Mouse (Mus musculus) liver, embryonic 16.5 days (tissue): ENCODE results near the gene Acbd6. TPM values are rescaled to one million over a fixed set of nuclear protein-coding genes. Genes with fewer than 3 reads are reported as not detected.

Source experiments
- ATAC-seq: fragments of 200-750 bp; cut with Nextera tagmentation; 2 replicates; pipeline ENCODE4 v1.8.0; 2017; ENCODE audit warnings: low read depth, mild to moderate bottlenecking, moderate number of reproducible peaks, moderate library complexity
- H3K27ac ChIP-seq: fragments of 300-500 bp; sonication (generic); 2 replicates; pipeline ENCODE4 v1.5.1; 2014; ENCODE audit warnings: mild to moderate bottlenecking, low read length
- H3K27me3 ChIP-seq: fragments of 300-500 bp; sonication (generic); 2 replicates; pipeline ENCODE4 v1.6.1; 2014; ENCODE audit warnings: low read depth, low read length, mixed read lengths; ENCODE audit not compliant: control insufficient read depth, insufficient read depth
- H3K36me3 ChIP-seq: fragments of 300-500 bp; sonication (generic); 2 replicates; pipeline ENCODE4 v1.6.1; 2014; ENCODE audit warnings: mild to moderate bottlenecking; ENCODE audit not compliant: control insufficient read depth, insufficient read depth
- H3K4me1 ChIP-seq: fragments of 300-500 bp; sonication (generic); 2 replicates; pipeline ENCODE4 v1.6.1; 2014; ENCODE audit warnings: low read depth, low read length, mixed read lengths; ENCODE audit not compliant: control insufficient read depth
- H3K4me2 ChIP-seq: fragments of 300-500 bp; sonication (generic); 2 replicates; pipeline ENCODE4 v1.6.1; 2014; ENCODE audit warnings: low read depth, low read length, mixed read lengths
- H3K4me3 ChIP-seq: fragments of 300-500 bp; sonication (generic); 2 replicates; pipeline ENCODE4 v1.5.1; 2014; ENCODE audit warnings: low read depth, mild to moderate bottlenecking, low read length
- H3K9ac ChIP-seq: fragments of 300-500 bp; sonication (generic); 2 replicates; pipeline ENCODE4 v1.6.1; 2014; ENCODE audit warnings: low read depth, low read length
- H3K9me3 ChIP-seq: fragments of 300-500 bp; sonication (generic); replicated peaks from 2 replicates; pipeline ENCODE4 v1.6.1; 2016; ENCODE audit warnings: low read length; ENCODE audit not compliant: control insufficient read depth
- WGBS: fragments of 180-500 bp; shearing (Covaris S2); extraction: QIAGEN DNeasy Blood & Tissue Kit; methylation state at CpG from one replicate; pipeline ENCODE4 v1.1.7; 2014; ENCODE audit not compliant: insufficient replicate concordance; 5-methylcytosine and 5-hydroxymethylcytosine counted together
- polyA plus RNA-seq: library from polyadenylated mRNA; unstranded; fragments of >200 nt; fragmentation: Nextera tagmentation; extraction: Ambion mirVana; gene quantifications from 2 replicates; pipeline ENCODE4 v1.2.1, GENCODE M21; 2015

Acbd6 gene
- polyA plus RNA-seq, 1 experiment from 2014 or later: 29.1 TPM

DNA sequence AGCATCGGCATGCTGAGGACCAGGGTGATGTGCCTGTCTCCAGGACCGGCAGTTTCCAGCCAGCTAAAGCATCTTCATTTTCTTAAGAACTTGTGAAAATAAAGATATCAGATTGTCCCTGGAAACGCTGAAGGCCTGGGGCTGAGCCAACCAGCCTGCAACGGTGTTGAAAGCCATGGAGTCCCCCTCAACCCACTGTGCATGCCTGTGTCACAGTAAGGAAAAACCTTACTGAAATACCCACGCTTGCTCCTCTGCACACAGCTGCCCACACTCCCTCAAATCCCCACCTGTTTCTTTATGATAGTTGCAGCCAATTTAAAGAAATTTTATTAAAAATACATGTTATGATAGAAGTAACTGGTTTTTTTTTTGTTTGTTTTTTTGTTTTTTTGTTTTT is 98.4 kb downstream of the Acbd6 start:
- H3K36me3 ChIP-seq: no peaks in the 10 kb centered on the region
- H3K4me2 ChIP-seq: no peak overlapping the region
- 74% methylated on average over 5 of the region's 5 CpGs for WGBS
- no peaks in the 10 kb centered on the region for H3K4me1 ChIP-seq
- H3K4me3 ChIP-seq: no peak overlapping the region
- ATAC-seq: no peak
- no peaks in the 10 kb centered on the region for H3K9me3 ChIP-seq
- H3K27me3 ChIP-seq: no peaks in the 10 kb centered on the region
- no peak overlapping the region for H3K9ac ChIP-seq
- no peak overlapping the region for H3K27ac ChIP-seq

DNA sequence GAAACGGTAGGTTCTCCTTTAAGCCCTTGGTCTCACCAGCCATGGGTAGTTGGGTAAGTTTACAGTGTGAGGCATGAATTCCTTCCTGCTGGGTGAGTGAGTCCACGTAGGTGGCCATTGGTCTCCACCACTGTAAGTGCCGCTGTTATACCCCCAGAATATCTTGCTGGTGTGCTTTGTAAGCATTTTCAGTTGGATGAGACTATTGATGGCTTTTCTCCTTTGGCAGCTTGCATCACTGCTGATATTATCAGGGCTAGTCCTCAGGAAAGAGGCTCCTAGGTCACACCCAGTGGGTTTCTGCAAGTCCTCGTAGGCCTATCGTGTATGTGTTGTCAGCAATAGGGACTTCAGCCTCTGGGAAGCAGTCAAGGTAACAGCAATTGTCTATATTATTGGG is 106.1 kb downstream of the Acbd6 start:
- no peak overlapping the region for H3K4me3 ChIP-seq
- H3K4me2 ChIP-seq: no peak overlapping the region
- ATAC-seq: no peak
- H3K27ac ChIP-seq: no peak overlapping the region
- WGBS: 47% methylated on average over 5 of the region's 5 CpGs
- no peak overlapping the region for H3K9ac ChIP-seq
- H3K9me3 ChIP-seq: no peaks in the 10 kb centered on the region
- peaks cover 4% of the 10 kb centered on the region for H3K4me1 ChIP-seq
- H3K27me3 ChIP-seq: no peaks in the 10 kb centered on the region
- no peaks in the 10 kb centered on the region for H3K36me3 ChIP-seq

DNA sequence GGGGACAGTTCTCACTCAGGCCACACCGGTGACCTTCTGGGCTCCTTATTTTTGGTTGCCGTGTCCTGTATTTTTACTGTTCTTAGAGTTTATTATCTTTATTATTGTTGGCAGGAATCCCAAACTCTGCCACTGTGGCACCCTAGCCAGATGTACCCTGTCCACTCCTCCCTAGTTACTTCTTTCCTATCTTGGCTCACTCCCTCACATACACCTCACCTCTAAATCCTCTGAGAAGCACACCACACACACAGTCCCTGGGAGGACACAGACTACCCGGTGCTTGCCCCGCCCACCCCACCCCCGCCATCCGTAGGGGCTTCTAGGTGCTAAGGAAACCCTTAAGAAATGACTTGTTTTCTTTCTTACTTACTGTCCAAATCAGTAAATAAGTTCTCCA is 117.7 kb downstream of the Acbd6 start:
- H3K4me3 ChIP-seq: no peak overlapping the region
- H3K27me3 ChIP-seq: no peaks in the 10 kb centered on the region
- no peak overlapping the region for H3K9ac ChIP-seq
- WGBS: 82% methylated on average over 6 of the region's 6 CpGs
- ATAC-seq: no peak
- no peaks in the 10 kb centered on the region for H3K36me3 ChIP-seq
- no peak overlapping the region for H3K4me2 ChIP-seq
- H3K27ac ChIP-seq: no peak overlapping the region
- H3K4me1 ChIP-seq: no peaks in the 10 kb centered on the region
- H3K9me3 ChIP-seq: no peaks in the 10 kb centered on the region

DNA sequence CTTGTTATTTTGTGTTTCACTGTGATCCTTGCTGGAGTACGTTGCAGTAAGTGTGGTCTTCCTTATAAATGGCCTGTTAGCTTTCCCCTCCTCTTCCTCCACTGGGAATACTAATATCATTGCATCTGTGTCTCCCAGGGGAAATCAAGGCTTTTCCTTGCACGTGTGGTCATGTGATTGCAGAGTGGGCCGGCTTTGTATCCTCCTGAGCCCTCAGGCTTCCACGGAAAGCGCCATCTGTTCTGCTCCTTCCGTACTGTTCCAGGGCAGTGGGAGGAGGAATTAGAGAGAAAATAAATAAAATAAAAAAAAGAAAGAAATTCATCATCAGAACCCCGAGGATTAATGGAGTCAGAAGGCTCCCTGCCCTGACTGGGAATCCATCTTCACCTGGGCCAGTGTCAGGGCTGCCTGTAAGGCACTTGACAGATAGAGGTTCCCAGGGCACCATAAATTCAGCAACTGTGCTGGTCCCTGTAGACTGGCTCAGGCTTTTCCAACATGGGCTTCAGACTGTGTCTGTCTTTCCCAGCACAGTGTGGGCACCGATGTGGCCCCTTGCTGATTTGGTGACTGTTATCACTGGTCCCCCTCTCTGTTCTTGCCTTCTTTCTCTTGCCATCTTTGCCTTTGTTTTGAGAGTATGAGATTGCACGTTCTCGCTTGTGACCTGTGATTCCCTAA is 123.3 kb downstream of the Acbd6 start:
- no peak overlapping the region for H3K27ac ChIP-seq
- no peak overlapping the region for H3K4me3 ChIP-seq
- H3K9ac ChIP-seq: no peak overlapping the region
- H3K27me3 ChIP-seq: no peaks in the 10 kb centered on the region
- no peak overlapping the region for H3K4me2 ChIP-seq
- WGBS: 75% methylated on average over 10 of the region's 10 CpGs
- H3K4me1 ChIP-seq: no peaks in the 10 kb centered on the region
- H3K9me3 ChIP-seq: no peaks in the 10 kb centered on the region
- ATAC-seq: no peak
- H3K36me3 ChIP-seq: no peaks in the 10 kb centered on the region

DNA sequence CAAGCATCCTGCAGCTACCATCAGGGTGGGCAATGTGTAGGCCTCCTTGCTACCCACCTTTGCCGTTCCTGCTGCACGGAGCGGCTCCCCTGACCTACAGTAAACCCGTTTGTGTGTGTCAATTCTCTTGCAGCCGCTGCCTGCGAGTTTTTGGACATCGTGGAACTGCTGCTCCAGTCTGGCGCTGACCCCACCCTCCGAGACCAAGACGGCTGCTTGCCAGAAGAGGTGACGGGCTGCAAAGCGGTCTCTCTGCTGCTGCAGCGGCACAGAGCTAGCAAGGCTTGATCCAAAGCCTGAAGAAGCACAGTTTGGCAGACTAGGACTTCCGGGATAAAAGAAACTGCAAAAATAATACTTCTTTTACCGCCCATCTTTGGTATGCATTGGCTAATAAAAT is 128.9 kb downstream of the Acbd6 start:
- H3K4me2 ChIP-seq: no peak overlapping the region
- no peak for ATAC-seq
- H3K9ac ChIP-seq: no peak overlapping the region
- no peaks in the 10 kb centered on the region for H3K9me3 ChIP-seq
- no peaks in the 10 kb centered on the region for H3K4me1 ChIP-seq
- H3K27ac ChIP-seq: no peak overlapping the region
- 76% methylated on average over 15 of the region's 15 CpGs for WGBS
- no peak overlapping the region for H3K4me3 ChIP-seq
- no peaks in the 10 kb centered on the region for H3K36me3 ChIP-seq
- no peaks in the 10 kb centered on the region for H3K27me3 ChIP-seq

DNA sequence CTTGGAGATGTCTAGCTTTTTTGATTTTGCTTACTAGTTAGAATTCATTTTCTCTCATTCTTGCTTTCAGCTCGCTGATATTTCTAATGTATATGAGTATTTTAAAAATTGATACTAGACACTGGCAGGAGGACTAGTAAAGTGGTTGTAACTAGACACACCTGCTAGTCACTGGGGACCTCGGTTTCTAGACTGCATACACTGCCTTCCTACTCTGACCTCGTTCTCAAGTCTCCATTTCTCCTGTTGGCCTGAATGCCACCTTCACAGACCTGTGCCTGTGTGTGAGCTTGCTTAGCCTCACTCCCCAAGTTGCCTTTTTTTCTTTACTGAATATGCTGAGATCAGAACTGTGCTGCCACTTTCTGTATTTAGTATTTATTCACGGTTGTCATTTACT is 131.2 kb downstream of the Acbd6 start:
- H3K9me3 ChIP-seq: no peaks in the 10 kb centered on the region
- no peak for ATAC-seq
- 64% methylated on average over 4 of the region's 4 CpGs for WGBS

DNA sequence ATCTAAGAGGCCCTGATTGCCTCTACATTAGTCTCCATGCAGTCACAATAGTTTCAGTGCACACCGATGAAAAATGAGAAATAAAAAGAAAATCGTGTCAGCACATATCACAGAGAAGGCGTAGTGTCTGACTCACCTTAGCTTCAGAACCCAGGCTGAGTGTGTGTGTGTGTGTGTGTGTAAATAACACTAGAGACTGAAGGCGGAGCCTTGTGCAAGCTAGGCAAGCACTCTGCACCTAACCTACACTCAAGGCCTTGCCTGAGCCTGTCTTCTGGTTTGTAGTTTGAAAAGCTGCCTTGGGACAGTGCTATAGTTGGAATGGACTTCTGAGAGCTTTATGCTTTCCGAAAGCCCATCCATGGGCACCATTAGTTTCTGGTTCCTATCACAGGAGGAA is 131.6 kb downstream of the Acbd6 start:
- Histone ChIP-seq H3K9ac (no peak overlapping the region), H3K36me3 (no peaks in the 10 kb centered on the region), H3K4me1 (no peaks in the 10 kb centered on the region), H3K9me3 (no peaks in the 10 kb centered on the region), H3K4me2 (no peak overlapping the region), H3K27me3 (no peaks in the 10 kb centered on the region), H3K27ac (no peak overlapping the region), H3K4me3 (no peak overlapping the region)
- ATAC-seq: no peak
- WGBS: 78% methylated on average over 5 of the region's 5 CpGs

More for the DNA sequence above, 131.2 kb downstream of the Acbd6 start:
- Histone ChIP-seq H3K27me3 (no peaks in the 10 kb centered on the region), H3K36me3 (no peaks in the 10 kb centered on the region), H3K27ac (no peak overlapping the region), H3K4me1 (no peaks in the 10 kb centered on the region), H3K4me2 (no peak overlapping the region), H3K9ac (no peak overlapping the region), H3K4me3 (no peak overlapping the region)

DNA sequence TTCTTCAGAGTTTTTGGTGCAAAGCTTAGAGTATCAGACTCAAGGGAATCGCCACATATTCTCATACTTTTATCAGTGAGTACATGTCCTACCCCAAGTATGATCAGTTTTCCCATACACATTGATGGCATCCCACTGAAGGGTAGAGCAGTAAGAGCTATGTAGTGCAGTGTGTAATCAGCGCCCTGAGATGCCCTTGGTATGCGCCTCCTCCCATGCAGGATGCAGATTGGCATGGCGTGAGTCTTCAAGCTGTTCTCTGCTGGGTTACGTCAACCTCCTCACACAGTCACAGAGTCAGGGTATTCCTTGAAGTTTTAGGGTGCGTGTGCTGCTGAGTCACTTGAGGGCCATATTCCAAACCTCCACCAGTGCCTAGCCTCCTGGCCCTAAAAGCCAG is 134.3 kb downstream of the Acbd6 start:
- Histone ChIP-seq H3K36me3 (no peaks in the 10 kb centered on the region), H3K4me2 (no peak overlapping the region), H3K9me3 (no peaks in the 10 kb centered on the region), H3K27me3 (no peaks in the 10 kb centered on the region), H3K27ac (no peak overlapping the region), H3K4me1 (no peaks in the 10 kb centered on the region), H3K9ac (no peak overlapping the region), H3K4me3 (no peak overlapping the region)
- no peak for ATAC-seq
- 71% methylated on average over 6 of the region's 6 CpGs for WGBS

DNA sequence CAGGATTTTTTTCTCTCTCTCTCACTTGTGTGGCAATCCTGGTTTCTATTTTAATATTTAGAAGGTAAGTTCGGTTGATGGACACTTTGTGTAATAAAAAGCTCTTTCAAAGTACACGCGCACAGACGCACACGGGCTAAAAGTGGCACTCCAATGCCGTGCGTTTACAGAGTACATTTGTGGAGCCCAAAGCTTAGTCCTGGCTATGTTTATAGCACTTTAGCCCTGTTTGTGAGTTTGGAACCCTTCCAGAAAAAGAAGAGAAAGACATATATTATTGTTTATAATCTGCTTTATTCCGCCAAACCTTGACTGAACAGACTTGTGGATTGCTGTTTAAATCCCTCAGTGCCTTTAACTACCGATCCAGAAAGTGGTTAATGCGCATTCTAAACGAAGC is 135.1 kb downstream of the Acbd6 start:
- Histone ChIP-seq H3K4me1 (no peaks in the 10 kb centered on the region), H3K27ac (no peak overlapping the region), H3K27me3 (no peaks in the 10 kb centered on the region), H3K4me3 (no peak overlapping the region), H3K4me2 (no peak overlapping the region), H3K36me3 (no peaks in the 10 kb centered on the region), H3K9me3 (no peaks in the 10 kb centered on the region), H3K9ac (no peak overlapping the region)
- no peak for ATAC-seq
- WGBS: 81% methylated on average over 11 of the region's 11 CpGs
